Mouse (Mus musculus): ENCODE measurements around the gene Nop9. TPM values are rescaled to one million over a fixed set of nuclear protein-coding genes. Genes with fewer than 3 reads are reported as not detected.
"Not testable (repeated sequence)": the region's sequence is repeated elsewhere in the genome, so short reads cannot be mapped to it uniquely, and the experiment has no call there.

Nop9 gene
- polyA plus RNA-seq, 1 experiment = 36.4 TPM

DNA sequence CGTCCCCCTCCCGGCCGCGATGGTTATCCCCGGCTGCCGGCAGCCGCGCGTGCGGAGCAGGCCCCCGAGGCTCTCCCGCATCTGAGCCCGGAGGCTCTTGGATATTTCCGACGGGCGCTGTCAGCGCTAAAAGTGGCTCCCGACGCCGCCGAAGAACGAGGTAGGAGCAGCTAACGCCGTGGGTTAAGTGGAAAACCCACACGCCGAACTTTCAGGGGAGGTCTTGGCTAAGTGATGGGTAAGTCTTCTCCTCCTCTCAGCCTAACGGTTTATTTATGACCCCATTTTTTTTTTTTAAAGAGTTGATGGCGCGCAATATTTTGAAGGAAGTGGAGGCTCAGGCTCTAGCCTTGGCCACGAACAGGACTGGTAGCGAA, 356 bp downstream of the Nop9 start:
- H3K4me3 ChIP-seq (ENCODE audit: insufficient read depth, low read length) = peak overlapping the region; percentile 76
- TF ChIP-seq POLR2A (IDR thresholded peaks at IDR 0.05; ENCODE audit: low read depth, low read length) (no peak), CTCF (IDR thresholded peaks at IDR 0.05; ENCODE audit: borderline replicate concordance, insufficient read depth, low read length) (no peak)
- no peak overlapping the region for H3K27ac ChIP-seq (ENCODE audit: insufficient read depth, low read length)
- no peaks in the 10 kb centered on the region; the same call in 1 of the 2 replicates for H3K4me1 ChIP-seq (ENCODE audit: control insufficient read depth, insufficient read depth, low read length)

DNA sequence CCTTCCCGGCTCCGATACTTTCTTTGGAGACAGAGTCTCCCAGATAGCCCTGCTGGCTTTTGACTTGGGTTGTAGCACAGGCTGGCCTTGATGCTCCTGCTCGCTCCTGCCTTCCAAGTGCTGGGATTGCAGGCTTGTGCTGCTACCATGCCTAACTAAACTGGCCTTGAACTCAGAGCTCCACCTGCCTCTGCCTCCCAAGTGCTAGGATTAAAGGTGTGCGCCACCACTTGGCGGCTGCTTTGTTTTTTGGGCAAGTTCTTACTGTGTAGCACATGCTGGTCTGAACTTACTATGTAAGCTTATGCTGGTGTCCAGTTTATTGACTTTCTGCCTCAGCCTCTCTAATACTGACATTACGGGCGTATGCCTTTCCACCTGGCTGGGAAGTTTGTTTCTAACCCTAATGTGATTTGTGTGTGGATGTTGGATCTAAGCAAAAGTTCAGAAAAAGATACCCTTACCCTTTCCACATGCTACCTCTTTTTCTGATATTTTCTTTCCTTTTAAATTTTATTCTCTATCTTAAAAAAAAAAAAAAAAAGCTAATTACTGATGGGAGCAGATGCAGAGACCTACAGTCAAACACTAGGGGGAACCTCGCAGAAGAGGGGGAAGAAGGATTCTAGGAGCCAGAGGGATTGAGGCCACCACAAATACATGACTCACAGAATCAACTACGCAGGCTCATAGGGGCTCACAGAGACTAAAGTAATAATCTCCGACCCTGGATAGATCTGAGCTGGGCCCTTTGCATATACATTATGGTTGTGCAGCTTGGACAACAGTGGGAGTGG, 1.8 kb downstream of the Nop9 start:
- Histone ChIP-seq H3K27ac (ENCODE audit: insufficient read depth, low read length) (no peak overlapping the region), H3K4me3 (ENCODE audit: insufficient read depth, low read length) (peak overlapping the region; percentile 76), H3K4me1 (ENCODE audit: control insufficient read depth, insufficient read depth, low read length) (no peaks in the 10 kb centered on the region; the same call in 1 of the 2 replicates)
- TF ChIP-seq CTCF (IDR thresholded peaks at IDR 0.05; ENCODE audit: borderline replicate concordance, insufficient read depth, low read length) (no peak), POLR2A (IDR thresholded peaks at IDR 0.05; ENCODE audit: low read depth, low read length) (no peak)

DNA sequence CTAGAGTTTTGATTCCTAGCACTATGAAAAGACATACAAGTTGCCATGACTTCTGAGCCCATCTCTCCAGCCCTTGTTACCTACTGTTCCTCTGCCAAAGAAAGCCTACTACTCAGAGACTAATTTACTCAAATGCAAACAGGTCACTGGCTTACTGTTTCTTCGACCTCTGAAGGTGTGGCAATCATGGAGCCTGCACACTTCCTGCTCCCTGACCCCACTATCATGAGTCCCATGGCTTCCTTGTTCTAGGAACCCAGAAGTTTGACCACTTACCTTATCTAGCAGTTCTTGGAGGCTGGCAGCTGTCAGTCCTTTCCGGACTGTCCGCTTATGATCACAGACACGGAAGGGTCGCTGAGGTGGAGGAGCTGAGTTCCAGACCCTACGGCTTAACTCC, 12.1 kb downstream of the Nop9 start:
- H3K27ac ChIP-seq (ENCODE audit: insufficient read depth, low read length) = no peak overlapping the region
- no peak for TF ChIP-seq POLR2A (IDR thresholded peaks at IDR 0.05; ENCODE audit: low read depth, low read length)
- no peak for TF ChIP-seq CTCF (IDR thresholded peaks at IDR 0.05; ENCODE audit: borderline replicate concordance, insufficient read depth, low read length)

DNA sequence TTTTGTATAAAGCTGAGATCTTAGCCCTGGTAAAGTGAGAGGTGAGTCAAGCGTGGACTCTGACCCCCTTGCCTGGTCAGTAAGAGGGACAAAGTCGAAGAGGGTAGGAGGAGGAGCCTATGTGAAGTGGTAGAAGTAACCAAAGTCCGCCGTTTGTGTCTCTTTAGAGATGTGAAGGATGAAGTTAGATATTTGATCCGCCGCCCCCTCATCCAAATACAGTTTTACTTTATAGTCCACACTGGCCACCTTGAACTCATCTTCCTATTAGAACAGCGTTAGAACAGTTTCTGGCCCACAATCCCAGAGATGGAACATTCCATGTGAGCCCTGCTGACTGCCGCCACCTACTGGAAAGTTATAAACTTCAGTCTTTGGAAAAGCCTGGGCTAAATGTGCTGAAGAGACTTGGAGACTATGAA, 12.9 kb downstream of the Nop9 start, which contains the start of gene Cideb:
TSS of gene Cideb (minus strand) at position 96 of the 422 bp plus-strand sequence.
- no peaks in the 10 kb centered on the region for H3K4me1 ChIP-seq (ENCODE audit: control insufficient read depth, insufficient read depth, low read length)
- H3K27ac ChIP-seq (ENCODE audit: insufficient read depth, low read length) = no peak within 1 kb of the TSS
- no peak within 1 kb of the TSS for H3K4me3 ChIP-seq (ENCODE audit: insufficient read depth, low read length)
- TF ChIP-seq CTCF (IDR thresholded peaks at IDR 0.05; ENCODE audit: borderline replicate concordance, insufficient read depth, low read length) (peak; percentile 19; the same call in 1 of the 2 replicates), POLR2A (IDR thresholded peaks at IDR 0.05; ENCODE audit: low read depth, low read length) (no peak)

More for the DNA sequence above, 12.1 kb downstream of the Nop9 start:
- H3K4me3 ChIP-seq (ENCODE audit: insufficient read depth, low read length) = no peak overlapping the region
- no peaks in the 10 kb centered on the region for H3K4me1 ChIP-seq (ENCODE audit: control insufficient read depth, insufficient read depth, low read length)

DNA sequence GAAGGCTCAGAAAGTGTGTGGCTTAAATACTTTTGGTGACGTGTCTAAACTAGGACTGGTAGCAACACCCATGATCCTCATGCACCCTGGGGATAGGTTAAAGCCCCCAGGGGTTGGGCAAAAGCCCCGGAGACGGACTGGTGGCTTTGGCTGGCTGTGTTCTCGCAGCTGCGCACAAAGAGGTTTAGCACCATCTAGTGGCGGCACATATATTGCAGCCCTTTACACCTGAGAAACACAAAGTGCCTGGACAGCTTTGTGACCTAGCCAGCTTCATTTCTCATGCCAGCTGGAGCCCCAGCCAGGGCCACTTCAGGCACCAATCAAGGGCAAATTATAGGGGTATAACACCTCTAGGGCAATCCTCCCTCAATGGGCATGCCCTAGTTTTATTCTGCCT, 14.7 kb downstream of the Nop9 start:
- not testable (repeated sequence) for H3K4me1 ChIP-seq (ENCODE audit: control insufficient read depth, insufficient read depth, low read length); H3K27ac ChIP-seq (ENCODE audit: insufficient read depth, low read length); H3K4me3 ChIP-seq (ENCODE audit: insufficient read depth, low read length)
- peak; percentile 45; the same call in 1 of the 2 replicates for TF ChIP-seq CTCF (IDR thresholded peaks at IDR 0.05; ENCODE audit: borderline replicate concordance, insufficient read depth, low read length)

DNA sequence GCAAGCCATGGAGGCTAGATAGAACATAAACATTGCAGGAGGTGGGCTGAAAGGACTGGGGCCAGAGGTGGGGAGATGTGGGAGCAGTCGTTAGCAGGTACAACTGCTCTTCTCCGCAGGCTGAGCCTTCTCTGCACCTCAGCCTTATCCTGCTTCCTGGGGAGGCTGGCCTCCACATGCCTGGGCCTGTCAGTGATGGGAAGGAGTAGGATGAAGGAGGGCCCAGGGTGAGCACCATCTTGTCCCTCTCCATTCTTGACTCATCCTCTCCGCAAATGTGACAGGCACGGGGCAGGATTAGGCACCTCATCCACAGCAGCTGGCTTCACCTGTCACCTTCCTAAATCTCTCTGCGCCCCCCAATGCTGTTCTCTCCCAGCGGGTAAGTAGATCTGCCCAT, 15.7 kb downstream of the Nop9 start, which contains the start of gene Ltb4r2:
TSS of gene Ltb4r2 (plus strand) at position 266 of the 400 bp plus-strand sequence.
- Histone ChIP-seq H3K4me3 (ENCODE audit: insufficient read depth, low read length) (peak within 1 kb of the TSS; percentile 15), H3K27ac (ENCODE audit: insufficient read depth, low read length) (no peak within 1 kb of the TSS), H3K4me1 (ENCODE audit: control insufficient read depth, insufficient read depth, low read length) (no peaks in the 10 kb centered on the region)
- TF ChIP-seq CTCF (IDR thresholded peaks at IDR 0.05; ENCODE audit: borderline replicate concordance, insufficient read depth, low read length) = no peak
- no peak for TF ChIP-seq POLR2A (IDR thresholded peaks at IDR 0.05; ENCODE audit: low read depth, low read length)

DNA sequence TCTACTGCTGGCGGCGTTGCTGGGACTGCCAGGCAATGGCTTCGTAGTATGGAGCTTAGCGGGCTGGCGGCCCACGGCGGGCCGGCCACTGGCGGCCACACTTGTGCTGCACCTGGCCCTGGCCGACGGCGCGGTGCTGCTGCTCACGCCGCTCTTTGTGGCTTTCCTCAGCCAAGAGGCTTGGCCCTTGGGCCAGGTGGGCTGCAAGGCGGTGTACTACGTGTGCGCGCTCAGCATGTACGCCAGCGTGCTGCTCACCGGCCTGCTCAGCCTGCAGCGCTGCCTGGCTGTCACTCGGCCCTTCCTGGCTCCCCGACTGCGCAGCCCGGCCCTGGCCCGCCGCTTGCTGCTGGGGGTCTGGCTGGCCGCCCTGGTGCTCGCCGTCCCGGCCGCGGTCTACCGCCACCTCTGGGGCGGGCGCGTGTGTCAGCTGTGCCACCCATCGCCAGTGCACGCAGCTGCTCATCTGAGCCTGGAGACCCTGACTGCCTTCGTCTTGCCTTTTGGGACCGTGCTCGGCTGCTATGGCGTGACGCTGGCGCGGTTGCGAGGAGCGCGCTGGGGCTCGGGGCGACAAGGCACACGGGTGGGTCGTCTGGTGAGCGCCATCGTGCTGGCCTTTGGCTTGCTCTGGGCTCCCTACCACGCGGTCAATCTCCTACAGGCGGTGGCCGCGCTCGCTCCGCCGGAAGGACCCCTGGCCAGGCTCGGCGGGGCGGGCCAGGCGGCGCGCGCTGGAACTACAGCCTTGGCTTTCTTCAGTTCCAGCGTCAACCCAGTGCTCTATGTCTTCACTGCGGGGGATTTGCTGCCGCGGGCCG, 16.7 kb downstream of the Nop9 start:
- no peaks in the 10 kb centered on the region for H3K4me1 ChIP-seq (ENCODE audit: control insufficient read depth, insufficient read depth, low read length)
- TF ChIP-seq POLR2A (IDR thresholded peaks at IDR 0.05; ENCODE audit: low read depth, low read length) (peak; percentile 53), CTCF (IDR thresholded peaks at IDR 0.05; ENCODE audit: borderline replicate concordance, insufficient read depth, low read length) (no peak)
- H3K4me3 ChIP-seq (ENCODE audit: insufficient read depth, low read length) = peak overlapping the region; percentile 15
- no peak overlapping the region for H3K27ac ChIP-seq (ENCODE audit: insufficient read depth, low read length)

DNA sequence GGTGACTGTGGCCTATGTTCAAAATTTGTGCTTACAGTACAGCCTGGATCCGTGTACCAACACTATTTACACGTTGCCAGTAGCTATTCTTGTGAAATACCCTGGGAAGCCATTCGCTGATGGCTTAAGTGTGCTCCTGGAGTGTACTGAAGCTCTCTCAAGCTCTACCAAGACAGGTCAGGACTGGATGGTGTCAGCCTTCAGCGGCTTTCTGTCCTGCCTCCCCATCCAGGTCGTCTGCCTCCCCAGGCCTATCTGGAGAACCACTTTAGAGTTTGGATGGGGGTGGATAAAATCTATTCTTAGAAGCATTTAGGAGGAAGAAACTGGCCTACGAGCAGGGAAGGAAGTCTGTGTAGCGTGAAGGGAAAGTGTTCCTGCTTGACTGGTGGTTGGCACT, 17.7 kb downstream of the Nop9 start:
- Histone ChIP-seq H3K4me1 (ENCODE audit: control insufficient read depth, insufficient read depth, low read length) (no peaks in the 10 kb centered on the region), H3K4me3 (ENCODE audit: insufficient read depth, low read length) (no peak overlapping the region), H3K27ac (ENCODE audit: insufficient read depth, low read length) (no peak overlapping the region)
- TF ChIP-seq POLR2A (IDR thresholded peaks at IDR 0.05; ENCODE audit: low read depth, low read length) (no peak), CTCF (IDR thresholded peaks at IDR 0.05; ENCODE audit: borderline replicate concordance, insufficient read depth, low read length) (no peak)

DNA sequence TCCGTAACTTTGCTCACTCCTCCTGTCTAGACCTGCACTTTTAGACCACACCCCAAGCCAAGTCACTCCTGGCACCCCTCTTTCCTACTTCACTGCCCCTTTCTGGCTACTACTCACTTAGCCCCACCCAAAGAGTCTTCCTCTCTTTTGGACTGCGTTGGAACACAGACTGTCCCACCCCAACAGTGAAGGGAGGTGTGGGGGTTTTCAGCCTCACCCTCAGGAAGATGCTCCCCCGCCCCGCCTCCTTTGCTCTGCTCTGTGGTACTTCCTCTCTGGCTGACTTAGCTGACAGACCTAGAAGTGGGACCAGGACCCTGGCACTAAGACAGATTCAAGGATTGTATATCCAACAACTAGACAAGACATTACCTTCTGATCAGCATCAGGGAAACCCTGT, 20.2 kb downstream of the Nop9 start, which contains the start of gene Ltb4r1:
TSS of gene Ltb4r1 (plus strand) at position 267 of the 400 bp plus-strand sequence.
- Histone ChIP-seq H3K4me1 (ENCODE audit: control insufficient read depth, insufficient read depth, low read length) (peaks cover 4% of the 10 kb centered on the region), H3K4me3 (ENCODE audit: insufficient read depth, low read length) (no peak within 1 kb of the TSS), H3K27ac (ENCODE audit: insufficient read depth, low read length) (no peak within 1 kb of the TSS)
- TF ChIP-seq CTCF (IDR thresholded peaks at IDR 0.05; ENCODE audit: borderline replicate concordance, insufficient read depth, low read length) (no peak), POLR2A (IDR thresholded peaks at IDR 0.05; ENCODE audit: low read depth, low read length) (no peak)
